Mouse (Mus musculus): ENCODE results near the gene Hdac8. TPM values are rescaled to one million over a fixed set of nuclear protein-coding genes. Genes with fewer than 3 reads are reported as not detected.

Gene Hdac8
- total and polyA plus RNA-seq, 3 experiments: 8.8 to 11.8 TPM; not detected in 1

GRCm38 (mm10) chrX:102504179-102504578 lies 980 bp downstream of the Hdac8 start:
- Histone ChIP-seq H3K79me2 (ENCODE audit: control insufficient read depth, insufficient read depth, low read length, poor library complexity) (peaks cover 5% of the 10 kb centered on the region), H3K36me3 (ENCODE audit: control insufficient read depth in 1 of 2, insufficient read depth in 2 of 2, low read length in 2 of 2) (peaks cover 0 to 7% of the 10 kb centered on the region in 2 experiments; a peak in 1 of 4 replicates), H3K9ac (ENCODE audit: control insufficient read depth, low read depth, low read length, poor library complexity, severe bottlenecking) (peak overlapping the region; percentile 93), H3K9me3 (replicated peaks; ENCODE audit: insufficient read depth, low read length) (no peaks in the 10 kb centered on the region), H3K4me1 (ENCODE audit: control insufficient read depth in 1 of 2, insufficient read depth in 2 of 2, low read length in 2 of 2) (peaks cover 2 to 8% of the 10 kb centered on the region in 2 experiments; a peak in 2 of 4 replicates), H3K4me3 (ENCODE audit: control insufficient read depth in 1 of 2, insufficient read depth in 1 of 2, low read depth in 2 of 2, low read length in 2 of 2) (peak overlapping the region; percentile 80 to 99), H3K27ac (ENCODE audit: control insufficient read depth, low read depth, low read length) (no peak overlapping the region), H3K27me3 (ENCODE audit: control insufficient read depth in 1 of 2, insufficient read depth in 2 of 2, low read length in 2 of 2) (no peaks in the 10 kb centered on the region)
- TF ChIP-seq ZKSCAN1 (IDR thresholded peaks at IDR 0.05; ENCODE audit: low read depth, low read length) (no peak), ZMIZ1 (IDR thresholded peaks at IDR 0.05; ENCODE audit: low read depth, low read length) (no peak), MEF2A (IDR thresholded peaks at IDR 0.05; ENCODE audit: extremely low read depth, insufficient replicate concordance, low read depth, low read length, poor library complexity, severe bottlenecking) (no peak), NRF1 (IDR thresholded peaks at IDR 0.05; ENCODE audit: insufficient read depth, low read depth, low read length, poor library complexity, severe bottlenecking) (no peak), GATA1 (IDR thresholded peaks at IDR 0.05; ENCODE audit: low read depth, low read length) (no peak), JUND (IDR thresholded peaks at IDR 0.05; ENCODE audit: low read depth, low read length) (no peak), KAT2A (conservative IDR thresholded peaks at IDR 0.05; ENCODE audit: low read depth, low read length) (no peak), RAD21 (IDR thresholded peaks at IDR 0.05; ENCODE audit: low read depth, low read length) (no peak), TAL1 (IDR thresholded peaks at IDR 0.05; ENCODE audit: low read length) (no peak)
- no peak for DNase-seq (ENCODE audit: low read depth, low spot score)

- H3K4me3 ChIP-seq (ENCODE audit: control insufficient read depth in 1 of 2, insufficient read depth in 1 of 2, low read depth in 2 of 2, low read length in 2 of 2): no peak overlapping the region
- H3K27ac ChIP-seq (ENCODE audit: control insufficient read depth, low read depth, low read length): no peak overlapping the region
- no peak overlapping the region for H3K9ac ChIP-seq (ENCODE audit: control insufficient read depth, low read depth, low read length, poor library complexity, severe bottlenecking)
- peak; percentile 46 for DNase-seq (ENCODE audit: low read depth, low spot score)
- no peaks in the 10 kb centered on the region for H3K4me1 ChIP-seq (ENCODE audit: control insufficient read depth in 1 of 2, insufficient read depth in 2 of 2, low read length in 2 of 2)
- no peaks in the 10 kb centered on the region for H3K27me3 ChIP-seq (ENCODE audit: control insufficient read depth in 1 of 2, insufficient read depth in 2 of 2, low read length in 2 of 2)
- H3K9me3 ChIP-seq (replicated peaks; ENCODE audit: insufficient read depth, low read length): no peaks in the 10 kb centered on the region
- no peaks in the 10 kb centered on the region for H3K36me3 ChIP-seq (ENCODE audit: control insufficient read depth in 1 of 2, insufficient read depth in 2 of 2, low read length in 2 of 2)
- TF ChIP-seq RAD21 (IDR thresholded peaks at IDR 0.05; ENCODE audit: low read depth, low read length) (peak; percentile 57), ZC3H11A (IDR thresholded peaks at IDR 0.05; ENCODE audit: low read depth, low read length) (0 out of 2 replicates have a peak, but pooled peaks have one; percentile 23), CTCF (IDR thresholded peaks at IDR 0.05 in 2 of 3, conservative IDR thresholded peaks at IDR 0.05 in 1 of 3; ENCODE audit: control insufficient read depth in 1 of 3, insufficient read depth in 1 of 3, low read depth in 2 of 3, low read length in 3 of 3, poor library complexity in 1 of 3, severe bottlenecking in 1 of 3) (peak; percentile 24 to 63 (median 54); a peak in 5 of 6 replicates), SMC3 (IDR thresholded peaks at IDR 0.05; ENCODE audit: low read depth, low read length) (peak; percentile 68), MYB (IDR thresholded peaks at IDR 0.05; ENCODE audit: low read depth, low read length) (no peak)
- H3K79me2 ChIP-seq (ENCODE audit: control insufficient read depth, insufficient read depth, low read length, poor library complexity): no peaks in the 10 kb centered on the region
Observed at GRCm38 (mm10) chrX:102493992-102494730, 11.0 kb downstream of the Hdac8 start.

Measured in MEL (cell line).